Mouse (Mus musculus) heart, postnatal 14 days (tissue): ENCODE results near the gene Aamp. TPM values are rescaled to one million over a fixed set of nuclear protein-coding genes. Genes with fewer than 3 reads are reported as not detected.
"Not testable (repeated sequence)": the region's sequence is repeated elsewhere in the genome, so short reads cannot be mapped to it uniquely, and the experiment has no call there.

Experiments
- DNase-seq, 2 experiments: peaks; one replicate each; pipeline ENCODE4 v3.0.0; 2021 to 2022
- intact Hi-C: fragments of 180-260 bp; cut with DNase I; formaldehyde crosslinking; loops from one replicate; pipeline ENCODE4 v1.15.1; 2025
- long read RNA-seq, 2 experiments: library from polyadenylated mRNA; stranded (forward); transcript quantifications; one replicate each; pipeline ENCODE4 v2.0.0; 2021
- total RNA-seq, 2 experiments: library from RNA; stranded (reverse); gene quantifications; 2 replicates each; pipeline ENCODE4 v1.2.3; 2021

Aamp gene
- total RNA-seq = 10 to 100 TPM; 95.5 to 98.9 TPM
- long read RNA-seq, experiment 1, transcript Aamp-201 (11 exons, 1,817 nt) = major isoform, 321 of 396 reads
- long read RNA-seq, experiment 1, transcript Aamp-202 (11 exons, 1,756 nt) = minor isoform, 24 of 396 reads
- long read RNA-seq, experiment 1, partial matches to known transcripts = 14 of 396 reads
- long read RNA-seq, experiment 1, other reads (novel, unspliced or antisense) = 37 of 396 reads
- long read RNA-seq, experiment 2, transcript Aamp-202 (11 exons, 1,756 nt) = minor isoform, 20 of 332 reads
- long read RNA-seq, experiment 2, transcript Aamp-201 (11 exons, 1,817 nt) = major isoform, 254 of 332 reads
- long read RNA-seq, experiment 2, partial matches to known transcripts = 13 of 332 reads
- long read RNA-seq, experiment 2, other reads (novel, unspliced or antisense) = 45 of 332 reads

DNA sequence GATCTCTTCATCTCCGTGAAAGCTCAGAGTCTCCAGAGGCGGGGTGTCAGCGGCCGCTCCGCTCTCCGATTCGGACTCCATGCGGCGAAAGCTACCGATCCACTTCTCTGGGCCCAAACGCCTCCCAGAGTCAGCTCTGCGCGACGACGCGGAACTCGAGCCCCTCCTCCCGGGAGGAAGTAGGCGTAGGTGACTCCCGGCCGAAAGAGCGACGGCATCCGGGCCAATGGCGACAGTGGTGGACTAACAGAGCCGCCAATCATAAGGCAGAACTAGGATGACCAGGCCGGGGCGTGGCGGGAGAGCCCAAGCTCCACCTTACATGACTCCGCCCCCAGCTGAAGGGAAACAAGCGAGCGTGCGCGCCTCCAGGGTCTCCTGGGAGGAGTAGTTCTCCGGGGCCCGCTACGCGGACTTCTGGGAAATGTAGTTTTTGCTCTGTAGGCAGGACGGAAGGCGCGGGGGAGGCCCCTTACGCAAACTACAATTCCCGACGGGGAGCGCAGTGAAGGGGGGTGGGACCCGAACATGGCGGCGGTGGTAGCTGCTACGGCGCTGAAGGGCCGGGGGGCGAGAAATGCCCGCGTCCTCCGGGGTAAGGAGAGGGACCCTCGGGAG, at the start of gene Aamp, which contains the start of gene Pnkd:
Aamp (minus strand) TSS at position 196 of the 618 bp plus-strand sequence.
Pnkd (plus strand) TSS at position 388 of the 618 bp plus-strand sequence.
- DNase-seq = peak; percentile 99
- intact Hi-C loops = loop anchor here (1.0 to 5.0 kb wide), 2 partner anchors 78 to 168 kb away; no protein-coding TSS in a partner anchor

- intact Hi-C loops = loop anchor here (2.0 kb wide), 1 partner anchor 24 kb away; no protein-coding TSS in a partner anchor
- DNase-seq = no peak
Observed at GRCm38 (mm10) chr1:74332930-74333329, 48.4 kb upstream of the Aamp start.

- DNase-seq = peak; percentile 96 to 97
- intact Hi-C loops = loop anchor here (2.0 kb wide), 1 partner anchor 24 kb away; no protein-coding TSS in a partner anchor
Observed at GRCm38 (mm10) chr1:74332241-74332763, 47.8 kb upstream of the Aamp start.

DNA sequence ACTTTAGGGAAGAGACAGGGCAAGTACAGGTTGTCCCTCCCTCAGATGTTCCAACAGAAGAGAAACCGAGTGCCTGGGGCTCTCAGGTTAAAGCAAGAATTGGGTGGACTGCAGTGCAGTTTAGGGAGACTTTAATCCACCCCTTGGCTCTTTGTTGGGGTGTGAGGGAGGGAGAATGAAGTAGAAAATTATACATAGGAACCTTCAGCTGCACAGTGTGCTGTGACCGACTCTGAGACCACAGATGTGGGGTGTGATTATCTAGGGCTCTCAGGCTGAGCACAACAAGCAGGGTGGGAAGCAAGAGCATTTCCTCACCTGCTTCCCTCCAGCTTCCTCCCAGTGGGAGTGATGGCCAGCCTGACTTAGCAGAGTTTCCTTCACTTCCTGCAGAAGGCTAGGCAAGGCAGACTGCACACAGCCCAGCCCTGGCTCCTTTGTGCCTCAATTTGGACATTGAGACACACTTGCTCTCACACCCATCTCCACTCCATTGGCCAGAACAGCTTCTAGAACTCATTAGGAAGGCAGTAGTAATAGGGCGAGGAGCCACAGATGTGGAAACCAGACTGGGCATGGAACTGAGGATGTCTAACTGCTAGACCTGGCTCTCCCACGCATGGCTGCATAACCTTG, 46.6 kb upstream of the Aamp start:
- peak; percentile 39 to 47 for DNase-seq
- intact Hi-C loops = no loop called here

- intact Hi-C loops = no loop called here
- DNase-seq = no peak
Observed at GRCm38 (mm10) chr1:74329899-74330431, 45.4 kb upstream of the Aamp start.

DNA sequence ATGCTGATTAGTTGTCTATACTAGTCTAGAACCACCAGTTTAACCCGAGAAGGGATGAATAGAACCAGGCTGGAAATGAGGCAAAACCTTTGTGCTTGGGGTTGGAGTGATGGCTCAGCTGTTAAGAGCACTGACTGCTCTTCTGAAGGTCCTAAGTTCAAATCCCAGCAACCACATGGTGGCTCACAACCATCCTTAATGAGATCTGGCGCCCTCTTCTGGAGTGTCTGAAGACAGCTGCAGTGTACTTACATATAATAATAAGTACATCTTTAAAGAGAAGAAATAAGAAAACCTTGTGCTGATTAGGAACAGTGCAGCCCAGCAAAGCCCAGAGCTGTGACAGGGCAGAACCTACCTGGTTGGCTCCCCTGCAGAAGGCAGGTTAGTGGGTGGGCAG, 42.4 kb upstream of the Aamp start:
- intact Hi-C loops = not testable (repeated sequence)

DNA sequence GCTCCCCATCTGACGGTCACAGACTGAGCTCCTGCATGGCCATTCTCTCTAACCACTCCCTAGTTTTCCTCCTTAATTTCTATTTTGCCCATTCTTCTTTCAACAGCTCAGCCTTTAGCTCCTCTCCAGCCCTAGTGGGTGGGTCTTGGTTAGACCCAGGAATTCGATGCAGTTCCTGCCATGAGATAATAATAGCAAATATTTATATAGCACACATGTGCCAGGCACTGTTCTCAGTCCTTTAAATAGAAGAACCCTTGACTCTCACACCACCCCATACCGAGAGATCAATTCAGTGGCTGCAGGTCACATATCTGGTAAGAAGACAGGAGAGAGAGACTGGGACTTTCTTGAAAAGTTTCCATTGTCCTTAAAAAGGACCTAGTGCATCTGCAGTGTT, 36.9 kb upstream of the Aamp start:
- DNase-seq = no peak
- intact Hi-C loops = no loop called here

More for the DNA sequence above, 42.4 kb upstream of the Aamp start:
- DNase-seq = not testable (repeated sequence)

- intact Hi-C loops = loop anchor here (2.0 kb wide), 1 partner anchor 28 kb away; no protein-coding TSS in a partner anchor
- DNase-seq = no peak
Observed at GRCm38 (mm10) chr1:74318711-74319110, 34.2 kb upstream of the Aamp start.

DNA sequence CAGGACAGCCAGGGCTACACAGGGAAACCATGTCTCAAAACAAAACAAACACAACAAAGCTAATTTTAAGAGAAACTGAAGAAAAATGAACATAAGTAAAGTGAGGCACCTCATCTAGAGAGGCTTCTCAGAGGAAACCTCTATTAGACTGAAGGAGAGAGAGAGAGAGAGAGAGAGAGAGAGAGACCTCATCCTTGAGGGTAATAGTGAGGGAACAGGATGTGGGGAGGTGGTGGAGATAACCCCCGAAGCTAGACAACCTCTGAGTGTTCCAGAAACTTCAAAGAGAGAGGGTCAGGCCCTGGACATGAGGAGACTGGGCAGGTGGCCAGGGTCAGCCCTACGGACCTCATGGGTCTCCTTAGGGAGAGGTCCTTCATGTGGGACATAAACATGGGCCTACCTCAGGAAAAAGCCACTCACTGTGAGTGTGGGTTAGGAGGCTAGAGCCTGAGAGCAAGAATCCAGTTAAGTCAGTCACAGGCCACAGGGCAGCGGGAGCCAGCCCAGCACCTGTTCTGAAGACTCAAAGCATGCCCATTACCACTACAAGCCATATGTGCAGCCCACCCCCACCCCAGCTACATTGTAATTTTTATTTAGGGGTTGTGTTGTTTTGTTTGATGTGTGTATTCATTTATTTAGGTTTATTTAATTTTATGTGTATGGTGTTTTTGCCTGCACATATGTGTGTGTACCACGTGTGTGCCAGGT, 31.7 kb upstream of the Aamp start:
- intact Hi-C loops = no loop called here
- no peak for DNase-seq

DNA sequence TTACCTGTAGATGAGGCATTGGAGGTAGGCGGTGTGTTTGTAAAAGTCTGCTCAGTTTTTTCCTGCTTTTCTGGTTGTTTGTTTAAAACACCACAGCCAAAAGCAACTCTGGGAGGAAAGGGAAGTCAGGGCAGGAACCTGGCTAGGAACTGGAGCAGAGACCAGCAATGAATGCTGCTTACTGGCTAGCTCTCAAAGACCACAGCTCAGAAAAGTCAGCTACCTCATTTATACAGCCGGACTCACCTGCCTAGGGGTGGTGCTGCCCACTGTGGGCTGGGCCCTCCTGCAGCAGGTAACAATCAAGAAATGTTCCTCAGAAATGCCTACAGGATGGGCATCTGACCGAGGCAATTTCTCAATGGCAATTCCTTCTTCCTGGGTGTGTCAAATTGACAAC, 30.3 kb upstream of the Aamp start:
- DNase-seq = no peak
- intact Hi-C loops = no loop called here

DNA sequence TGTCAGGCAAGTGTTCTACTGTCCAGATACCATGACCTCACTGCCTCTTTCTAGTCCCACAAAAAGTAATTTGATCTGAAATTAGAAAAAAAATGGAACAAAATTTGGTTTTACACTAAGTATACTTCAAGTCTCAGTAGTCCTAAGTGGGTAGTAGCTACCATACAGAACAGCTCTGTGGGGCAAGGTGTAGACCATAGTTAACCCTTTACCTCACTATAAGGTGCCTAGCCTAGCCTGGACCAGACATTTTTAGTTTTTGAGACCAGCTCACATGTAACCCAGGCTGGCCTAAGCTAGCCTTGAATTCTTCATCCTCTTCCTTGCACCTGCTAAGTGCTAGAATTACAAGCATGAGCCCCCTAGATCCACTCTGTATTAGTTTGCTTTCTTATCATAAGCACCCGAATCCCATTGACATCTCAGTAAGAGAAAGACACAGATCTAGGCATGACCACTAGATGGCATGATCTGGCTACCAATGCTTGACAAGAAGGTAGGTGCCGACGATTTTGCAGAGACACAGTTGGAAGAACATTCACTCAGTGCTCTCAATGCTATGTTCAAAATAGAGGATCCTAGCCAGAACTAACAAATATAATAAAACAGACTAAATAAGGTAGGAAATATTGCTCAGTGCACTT, 28.6 kb upstream of the Aamp start:
- peak; percentile 54 to 75 for DNase-seq
- intact Hi-C loops = loop anchor here (1.0 to 2.0 kb wide), 2 partner anchors 48 to 140 kb away; no protein-coding TSS in a partner anchor

- intact Hi-C loops = loop anchor here (2.0 kb wide), 2 partner anchors 21 to 23 kb away; no protein-coding TSS in a partner anchor
- DNase-seq = peak in 1 of 2 experiments; percentile 34
Observed at GRCm38 (mm10) chr1:74309767-74310166, 25.2 kb upstream of the Aamp start.

DNA sequence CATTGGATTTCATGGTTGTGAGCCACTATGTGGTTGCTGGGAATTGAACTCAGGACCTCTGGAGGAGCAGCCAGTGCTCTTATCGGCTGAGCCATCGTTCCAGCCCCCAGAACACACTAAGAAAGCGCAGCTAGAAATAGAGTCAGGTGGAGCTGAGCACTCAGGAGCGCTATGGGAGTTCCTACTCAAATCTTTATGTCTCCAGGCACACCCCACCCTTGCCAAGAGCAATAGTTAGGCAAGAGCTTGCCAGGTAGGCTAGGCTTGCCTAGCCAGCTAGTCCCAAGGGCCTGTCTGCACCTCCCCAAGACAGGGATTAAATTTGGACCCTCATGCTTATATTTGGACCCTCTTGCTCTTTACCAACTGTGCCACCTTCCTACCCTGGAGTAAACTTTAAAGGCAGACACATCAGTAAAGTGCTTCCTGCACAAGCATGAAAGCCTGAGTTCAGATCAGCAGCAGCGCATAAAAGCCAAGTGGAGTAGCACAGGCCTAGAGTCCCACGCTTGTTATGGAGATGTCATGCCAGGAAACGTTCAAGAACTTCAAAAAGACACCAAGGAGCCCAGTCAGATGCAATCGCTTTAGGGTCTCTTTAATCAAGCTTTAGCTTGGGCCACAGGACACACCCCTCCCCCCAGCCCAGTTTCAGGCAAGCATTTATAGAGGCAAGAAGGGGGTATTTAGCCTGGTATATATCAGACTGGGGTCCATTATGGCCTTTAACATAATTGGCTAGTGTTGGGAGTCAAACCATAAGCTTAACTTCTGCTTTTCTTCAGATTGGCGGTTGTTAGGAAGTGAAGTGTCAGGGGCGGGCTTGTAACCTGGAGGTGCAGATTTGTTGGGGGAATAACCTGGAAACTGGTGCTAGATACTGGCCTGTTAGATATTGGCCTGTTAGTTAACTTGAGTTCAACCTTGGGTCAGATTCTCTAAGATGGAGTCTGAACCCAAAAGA, 23.7 kb upstream of the Aamp start:
- intact Hi-C loops = loop anchor here (2.0 kb wide), 2 partner anchors 19 to 25 kb away; no protein-coding TSS in a partner anchor

DNA sequence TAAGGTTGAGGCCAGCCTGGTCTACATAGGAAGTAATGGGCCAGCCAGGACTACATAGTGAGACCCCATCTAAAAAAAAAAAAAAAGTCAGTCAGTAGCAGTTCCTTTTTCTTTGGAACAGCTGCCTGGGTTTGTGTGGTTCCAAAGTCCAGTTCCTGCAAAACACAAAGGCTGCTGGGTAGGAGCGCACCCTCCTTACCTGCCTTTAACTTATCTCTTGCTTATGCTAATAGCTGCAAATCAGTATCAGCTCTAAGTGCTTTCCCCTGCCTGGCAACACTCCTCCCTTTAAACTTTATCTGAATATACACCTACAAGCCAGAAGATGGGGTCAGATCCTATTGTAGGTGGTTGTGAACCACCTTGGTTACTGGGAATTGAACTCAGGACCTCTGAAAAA, 22.6 kb upstream of the Aamp start:
- no peak for DNase-seq
- intact Hi-C loops = no loop called here

More for the DNA sequence above, 23.7 kb upstream of the Aamp start:
- no peak for DNase-seq

DNA sequence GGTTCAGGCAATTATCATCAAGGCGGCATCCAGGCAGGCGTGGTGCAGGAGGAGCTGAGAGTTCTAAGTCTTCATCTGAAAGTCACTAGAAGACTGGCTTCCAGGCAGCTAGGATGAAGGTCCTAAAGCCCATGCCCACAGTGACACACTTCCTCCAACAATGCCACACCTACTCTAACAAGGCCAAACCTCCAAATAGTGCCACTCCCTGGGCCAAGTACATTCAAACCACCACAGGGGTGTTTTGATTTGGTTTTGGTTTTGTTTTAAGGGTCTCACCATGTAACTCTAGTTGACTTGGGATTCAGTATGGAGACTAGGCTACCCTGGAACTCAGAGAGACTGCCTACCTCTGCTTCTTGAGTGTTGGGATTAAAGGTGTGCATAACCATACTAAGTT, 21.0 kb upstream of the Aamp start, which contains the start of gene Tmbim1:
Tmbim1 (minus strand) TSS at position 101 of the 400 bp plus-strand sequence.
- DNase-seq = no peak
- intact Hi-C loops = no loop called here

GRCm38 (mm10) chr1:74304946-74305345, 20.4 kb upstream of the Aamp start:
- intact Hi-C loops = no loop called here
- no peak for DNase-seq

GRCm38 (mm10) chr1:74304339-74304790, 19.8 kb upstream of the Aamp start:
- intact Hi-C loops = no loop called here
- DNase-seq = no peak
